Mouse (Mus musculus) lung, embryonic 14.5 days (tissue): ENCODE measurements around the gene Ndufv1. TPM values are rescaled to one million over a fixed set of nuclear protein-coding genes. Genes with fewer than 3 reads are reported as not detected.
"Not testable (repeated sequence)": the region's sequence is repeated elsewhere in the genome, so short reads cannot be mapped to it uniquely, and the experiment has no call there.

Experiments used
- ATAC-seq: fragments of 200-750 bp; cut with Nextera tagmentation; 2 replicates; pipeline ENCODE4 v1.8.0; 2017; ENCODE audit warnings: mild to moderate bottlenecking, moderate TSS enrichment, moderate library complexity; ENCODE audit not compliant: insufficient read depth
- DNase-seq: peaks from one replicate; pipeline ENCODE4 v3.0.0-alpha.2; 2015
- H3K27ac ChIP-seq: fragments of 300-500 bp; sonication (generic); 2 replicates; pipeline ENCODE4 v1.5.1; 2014; ENCODE audit warnings: low read depth, mild to moderate bottlenecking, moderate library complexity
- H3K27me3 ChIP-seq: fragments of 300-500 bp; sonication (generic); 2 replicates; pipeline ENCODE4 v1.6.1; 2014; ENCODE audit warnings: low read length, control low read depth; ENCODE audit not compliant: insufficient read depth
- H3K36me3 ChIP-seq: fragments of 300-500 bp; sonication (generic); 2 replicates; pipeline ENCODE4 v1.6.1; 2014; ENCODE audit warnings: control low read depth; ENCODE audit not compliant: insufficient read depth
- H3K4me1 ChIP-seq: fragments of 300-500 bp; sonication (generic); 2 replicates; pipeline ENCODE4 v1.6.1; 2014; ENCODE audit warnings: antibody characterized with exemption, control low read depth; ENCODE audit not compliant: insufficient read depth
- H3K4me2 ChIP-seq: fragments of 300-500 bp; sonication (generic); 2 replicates; pipeline ENCODE4 v1.6.1; 2014; ENCODE audit warnings: mild to moderate bottlenecking
- H3K4me3 ChIP-seq: fragments of 300-500 bp; sonication (generic); 2 replicates; pipeline ENCODE4 v1.5.1; 2014; ENCODE audit warnings: low read depth, low read length
- H3K9ac ChIP-seq: fragments of 300-500 bp; sonication (generic); 2 replicates; pipeline ENCODE4 v1.6.1; 2014
- H3K9me3 ChIP-seq: fragments of 300-500 bp; sonication (generic); 2 replicates; pipeline ENCODE4 v1.6.1; 2016; ENCODE audit warnings: low read depth, low read length, control low read depth
- CTCF ChIP-seq: IDR thresholded peaks from 2 replicates; pipeline ENCODE4 v1.5.1; 2016; ENCODE audit warnings: antibody characterized with exemption, low read depth
- WGBS: fragments of 180-500 bp; shearing (Covaris S2); extraction: QIAGEN DNeasy Blood & Tissue Kit; methylation state at CpG from one replicate; pipeline ENCODE4 v1.1.7; 2014; 5-methylcytosine and 5-hydroxymethylcytosine counted together
- polyA plus RNA-seq: library from polyadenylated mRNA; unstranded; fragments of >200 nt; fragmentation: Nextera tagmentation; extraction: Ambion mirVana; gene quantifications from 2 replicates; pipeline ENCODE4 v1.2.1, GENCODE M21; 2014

Gene Ndufv1
- polyA plus RNA-seq, 1 experiment from 2014 or later = 193 TPM

GRCm38 (mm10) chr19:4037788-4038232 lies 25.2 kb upstream of the Ndufv1 start, which contains the start of gene Gstp1:
Gstp1 (minus strand) TSS chr19:4037985.
- DNase-seq (peak; percentile 94), ATAC-seq (peak; percentile 90)
- TF ChIP-seq CTCF = peak; percentile 44; the same call in 1 of the 2 replicates
- Histone ChIP-seq H3K27ac (peak within 1 kb of the TSS; percentile 33; the same call in 1 of the 2 replicates), H3K4me2 (peak within 1 kb of the TSS; percentile 75), H3K9me3 (no peaks in the 10 kb centered on the region), H3K4me1 (peaks cover 4% of the 10 kb centered on the region; the same call in 1 of the 2 replicates), H3K4me3 (peak within 1 kb of the TSS; percentile 50), H3K36me3 (0 out of 2 replicates have a peak, but pooled peaks cover 6% of the 10 kb centered on the region), H3K27me3 (no peaks in the 10 kb centered on the region), H3K9ac (peak within 1 kb of the TSS; percentile 79)
- WGBS = under 1% methylated on average over 26 of the region's 26 CpGs

DNA sequence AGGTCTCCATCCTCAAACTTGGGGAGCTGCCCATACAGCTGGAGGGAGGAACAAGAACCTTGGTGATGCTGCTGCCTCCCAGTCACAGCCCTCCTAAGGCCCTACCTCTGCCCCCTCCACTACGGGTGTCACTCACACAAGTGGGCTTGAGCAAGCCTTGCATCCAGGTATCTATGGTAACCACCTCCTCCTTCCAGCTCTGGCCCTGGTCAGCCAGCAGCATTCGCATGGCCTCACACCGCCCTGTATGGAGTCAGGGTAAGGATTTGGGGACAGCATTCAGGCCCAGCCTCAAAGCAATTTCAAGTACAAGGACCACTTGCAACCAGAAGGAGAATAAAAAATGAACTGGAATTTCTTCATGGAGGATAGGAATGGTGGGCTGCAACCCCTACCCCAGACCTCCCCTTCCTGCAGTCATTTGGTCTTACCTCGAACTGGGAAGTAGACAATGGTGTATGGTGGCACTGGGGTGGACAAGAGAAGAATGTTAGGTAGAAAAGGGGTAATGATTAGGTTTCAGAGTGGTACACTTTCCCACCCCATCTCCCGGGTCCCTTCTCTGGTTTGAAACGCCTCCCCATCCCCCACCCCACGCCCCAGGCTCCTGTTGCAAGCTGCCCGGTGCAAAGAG lies 24.7 kb upstream of the Ndufv1 start:
- peak; percentile 47; the same call in 1 of the 2 replicates for ATAC-seq
- not testable (repeated sequence) for H3K9me3 ChIP-seq, DNase-seq, H3K27me3 ChIP-seq, H3K36me3 ChIP-seq, H3K4me1 ChIP-seq
- Histone ChIP-seq H3K4me3 (peak overlapping the region; percentile 50), H3K9ac (peak overlapping the region; percentile 79), H3K4me2 (peak overlapping the region; percentile 75), H3K27ac (peak overlapping the region; percentile 33; the same call in 1 of the 2 replicates)
- 23% methylated on average over 7 of the region's 8 CpGs for WGBS

GRCm38 (mm10) chr19:4036327-4037045 lies 23.9 kb upstream of the Ndufv1 start:
- H3K9ac ChIP-seq = no peak overlapping the region
- H3K9me3 ChIP-seq = no peaks in the 10 kb centered on the region
- H3K4me1 ChIP-seq = peaks cover 4% of the 10 kb centered on the region; the same call in 1 of the 2 replicates
- no peak overlapping the region for H3K27ac ChIP-seq
- TF ChIP-seq CTCF = no peak
- WGBS = 62% methylated on average over 12 of the region's 12 CpGs
- 0 out of 2 replicates have a peak, but pooled peaks cover 6% of the 10 kb centered on the region for H3K36me3 ChIP-seq
- H3K27me3 ChIP-seq = no peaks in the 10 kb centered on the region
- DNase-seq (no peak), ATAC-seq (no peak)
- H3K4me2 ChIP-seq = peak overlapping the region; percentile 19
- no peak overlapping the region for H3K4me3 ChIP-seq

GRCm38 (mm10) chr19:4033742-4034141 lies 21.1 kb upstream of the Ndufv1 start:
- Histone ChIP-seq H3K9ac (no peak overlapping the region), H3K36me3 (0 out of 2 replicates have a peak, but pooled peaks cover 6% of the 10 kb centered on the region)
- 56% methylated on average over 5 of the region's 5 CpGs for WGBS

DNA sequence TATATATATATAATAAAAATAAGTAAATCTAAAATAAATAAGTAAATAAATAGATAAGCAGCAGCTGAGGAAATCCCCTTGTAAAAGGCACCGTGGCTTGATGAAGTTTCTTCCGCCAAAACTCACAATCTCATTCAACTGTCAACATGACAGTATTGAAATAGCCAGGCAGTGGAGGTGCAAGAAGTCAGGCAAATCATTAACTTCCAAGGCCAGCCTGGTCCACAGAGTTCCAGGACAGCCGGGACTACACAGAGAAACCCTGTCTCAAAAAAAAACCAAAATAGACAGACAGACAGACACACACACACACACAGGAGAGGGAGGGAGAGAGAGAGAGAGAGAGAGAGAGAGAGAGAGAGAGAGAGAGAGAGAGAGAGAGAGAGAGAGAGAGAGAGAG lies 20.7 kb upstream of the Ndufv1 start:
- DNase-seq = no peak
- Histone ChIP-seq H3K36me3 (0 out of 2 replicates have a peak, but pooled peaks cover 6% of the 10 kb centered on the region), H3K27ac (no peak overlapping the region), H3K4me2 (no peak overlapping the region), H3K27me3 (no peaks in the 10 kb centered on the region), H3K9me3 (no peaks in the 10 kb centered on the region), H3K9ac (no peak overlapping the region), H3K4me3 (no peak overlapping the region), H3K4me1 (peaks cover 3% of the 10 kb centered on the region; the same call in 1 of the 2 replicates)
- 50% methylated on average over 3 of the region's 3 CpGs for WGBS
- TF ChIP-seq CTCF = no peak
- no peak for ATAC-seq

More at GRCm38 (mm10) chr19:4033742-4034141, 21.1 kb upstream of the Ndufv1 start:
- no peak overlapping the region for H3K4me2 ChIP-seq
- peaks cover 4% of the 10 kb centered on the region; the same call in 1 of the 2 replicates for H3K4me1 ChIP-seq
- H3K27me3 ChIP-seq = no peaks in the 10 kb centered on the region
- ATAC-seq (no peak), DNase-seq (no peak)
- TF ChIP-seq CTCF = no peak
- H3K4me3 ChIP-seq = no peak overlapping the region
- H3K27ac ChIP-seq = no peak overlapping the region
- H3K9me3 ChIP-seq = no peaks in the 10 kb centered on the region

GRCm38 (mm10) chr19:4032668-4033067 lies 20.1 kb upstream of the Ndufv1 start:
- no peaks in the 10 kb centered on the region for H3K27me3 ChIP-seq
- 58% methylated on average over 7 of the region's 7 CpGs for WGBS
- no peaks in the 10 kb centered on the region for H3K9me3 ChIP-seq
- no peak for DNase-seq
- H3K9ac ChIP-seq = no peak overlapping the region
- H3K27ac ChIP-seq = no peak overlapping the region
- H3K4me1 ChIP-seq = no peaks in the 10 kb centered on the region
- no peak for TF ChIP-seq CTCF
- no peak for ATAC-seq
- H3K36me3 ChIP-seq = 0 out of 2 replicates have a peak, but pooled peaks cover 6% of the 10 kb centered on the region
- H3K4me2 ChIP-seq = no peak overlapping the region
- H3K4me3 ChIP-seq = no peak overlapping the region

DNA sequence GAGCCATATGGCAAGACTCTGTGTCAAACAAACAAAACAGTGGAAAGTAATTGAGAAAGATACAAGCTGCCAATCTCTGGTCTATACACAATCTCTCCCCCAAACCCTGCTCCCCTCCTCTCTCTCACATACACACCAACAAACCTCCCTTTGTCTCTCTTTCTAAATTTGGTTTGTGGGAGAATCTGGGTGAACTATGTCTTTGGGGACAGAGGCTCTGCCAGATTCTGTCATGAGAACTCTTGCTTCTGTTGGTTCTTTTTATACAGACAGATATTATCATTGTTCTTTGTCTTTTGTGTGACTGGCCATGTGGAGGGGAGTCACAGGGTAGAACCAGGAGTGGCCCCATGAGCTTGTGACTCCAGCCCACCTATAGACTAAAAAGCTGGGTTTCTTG lies 15.0 kb upstream of the Ndufv1 start:
- no peaks in the 10 kb centered on the region for H3K27me3 ChIP-seq
- no peak overlapping the region for H3K4me2 ChIP-seq
- no peak for TF ChIP-seq CTCF
- no peak overlapping the region for H3K27ac ChIP-seq
- DNase-seq (no peak), ATAC-seq (no peak)
- H3K9me3 ChIP-seq = no peaks in the 10 kb centered on the region
- H3K36me3 ChIP-seq = no peaks in the 10 kb centered on the region
- no peak overlapping the region for H3K4me3 ChIP-seq
- no peak overlapping the region for H3K9ac ChIP-seq
- H3K4me1 ChIP-seq = no peaks in the 10 kb centered on the region
